Mouse (Mus musculus) cerebellum, adult 2 months (tissue): ENCODE data around the gene Cnot11. TPM values are rescaled to one million over a fixed set of nuclear protein-coding genes. Genes with fewer than 3 reads are reported as not detected.

Source experiments
- DNase-seq, 2 experiments: peaks; one replicate each; pipeline ENCODE4 v3.0.0; 2021
- H3K27ac ChIP-seq: fragments of 200-500 bp; 2 replicates; pipeline ENCODE4 v1.5.1; 2012; ENCODE audit warnings: low read length, control low read depth, inconsistent platforms; ENCODE audit not compliant: insufficient read depth
- H3K27me3 ChIP-seq: fragments of 200-500 bp; 2 replicates; pipeline ENCODE4 v1.6.1; 2012; ENCODE audit warnings: inconsistent platforms, mild to moderate bottlenecking, low read length, moderate library complexity; ENCODE audit not compliant: control insufficient read depth, insufficient read depth
- H3K4me1 ChIP-seq: fragments of 200-500 bp; 2 replicates; pipeline ENCODE4 v1.6.1; 2011; ENCODE audit warnings: low read length; ENCODE audit not compliant: control insufficient read depth, insufficient read depth
- H3K4me3 ChIP-seq: fragments of 200-500 bp; replicated peaks from 2 replicates; pipeline ENCODE3; 2011; ENCODE audit warnings: mild to moderate bottlenecking, low read depth, low read length, control low read depth; ENCODE audit not compliant: insufficient read depth
- CTCF ChIP-seq: fragments of 200-500 bp; IDR thresholded peaks from 2 replicates; pipeline ENCODE4 v1.5.1; 2011; ENCODE audit warnings: low read depth, mild to moderate bottlenecking, control low read depth, low read length, moderate library complexity, borderline replicate concordance; ENCODE audit not compliant: insufficient read depth
- POLR2A ChIP-seq: fragments of 200-500 bp; IDR thresholded peaks from 2 replicates; pipeline ENCODE4 v1.6.1; 2011; ENCODE audit warnings: low read length, control low read depth, borderline replicate concordance; ENCODE audit not compliant: insufficient read depth
- WGBS: fragments of 180-500 bp; shearing (Covaris S2); methylation state at CpG from one replicate; pipeline ENCODE4 v1.1.7; 2018; 5-methylcytosine and 5-hydroxymethylcytosine counted together
- polyA plus RNA-seq: library from polyadenylated mRNA; depleted of rRNA; stranded (reverse); fragments of >200 nt; gene quantifications from 2 replicates; pipeline ENCODE4 v1.2.3, GENCODE M21; 2012; rRNA removed

Cnot11 gene
- polyA plus RNA-seq, 1 experiment: 21.0 TPM

DNA sequence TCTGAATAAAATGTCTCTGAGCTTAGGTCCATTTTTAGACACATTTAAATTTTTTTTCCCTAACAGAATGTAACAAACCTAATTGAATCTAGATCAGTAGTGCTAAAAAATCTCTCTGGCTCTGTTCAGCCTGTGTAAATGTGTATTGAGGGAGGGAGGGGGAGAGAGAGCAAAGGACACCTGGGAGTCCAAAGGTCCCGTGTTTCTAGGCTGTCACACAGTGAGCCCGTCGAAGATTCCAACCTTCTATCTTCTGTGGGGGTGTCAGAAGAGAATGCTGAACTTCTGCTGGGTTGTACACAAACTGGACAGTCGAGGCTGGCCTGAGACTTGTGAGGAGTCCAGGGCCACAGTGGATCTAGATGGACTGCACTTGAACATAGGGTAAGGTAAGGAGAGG is 57.3 kb downstream of the Cnot11 start:
- 79% methylated on average over 4 of the region's 4 CpGs for WGBS
- Histone ChIP-seq H3K27ac (no peak overlapping the region), H3K27me3 (no peaks in the 10 kb centered on the region), H3K4me3 (no peak overlapping the region), H3K4me1 (no peaks in the 10 kb centered on the region; the same call in 1 of the 2 replicates)
- TF ChIP-seq POLR2A (no peak), CTCF (no peak)
- DNase-seq: no peak

DNA sequence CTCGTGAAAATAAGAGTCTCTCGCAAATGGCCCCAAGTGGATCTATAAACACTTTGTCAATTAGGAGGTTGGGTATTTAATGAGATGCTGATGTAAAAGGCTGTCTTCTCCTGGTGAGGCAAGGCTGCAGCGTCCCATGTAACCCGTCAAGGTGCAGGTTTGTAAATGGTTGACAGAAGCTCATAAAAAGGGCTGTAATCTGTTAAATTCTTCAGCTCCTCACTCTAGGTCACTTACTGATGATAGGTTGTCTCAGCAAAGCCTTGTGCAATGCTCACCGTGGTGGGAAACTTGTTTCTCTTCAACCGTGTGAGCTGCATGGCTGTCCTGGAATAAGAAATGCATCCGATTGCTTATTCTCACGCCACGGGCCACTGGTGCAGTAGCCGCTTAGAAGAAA is 59.0 kb downstream of the Cnot11 start:
- DNase-seq: no peak
- 88% methylated on average over 10 of the region's 10 CpGs for WGBS
- Histone ChIP-seq H3K27me3 (no peaks in the 10 kb centered on the region), H3K27ac (no peak overlapping the region), H3K4me1 (no peaks in the 10 kb centered on the region), H3K4me3 (no peak overlapping the region)
- no peak for TF ChIP-seq CTCF
- TF ChIP-seq POLR2A: no peak

Other genes starting within 250 kb of the Cnot11 start
- 558 and 599 TPM in 2 replicates for gene Rpl31, start 167.2 kb upstream of the Cnot11 start, polyA plus RNA-seq
- gene Tbc1d8, start 56.2 kb upstream of the Cnot11 start, polyA plus RNA-seq: 29.2 and 34.0 TPM in 2 replicates
- 22.3 and 26.3 TPM in 2 replicates for gene Rnf149, start 42.4 kb downstream of the Cnot11 start, polyA plus RNA-seq
- 6.0 and 8.2 TPM in 2 replicates for gene Creg2, start 116.5 kb downstream of the Cnot11 start, polyA plus RNA-seq
- 0.26 and 0.29 TPM in 2 replicates for gene Rfx8, start 186.0 kb downstream of the Cnot11 start, polyA plus RNA-seq